Mouse (Mus musculus): ENCODE data around the gene Plscr3. TPM values are rescaled to one million over a fixed set of nuclear protein-coding genes. Genes with fewer than 3 reads are reported as not detected.

Gene Plscr3
- total RNA-seq, 2 experiments from 2014 or later: 9.6 to 13.0 TPM

DNA sequence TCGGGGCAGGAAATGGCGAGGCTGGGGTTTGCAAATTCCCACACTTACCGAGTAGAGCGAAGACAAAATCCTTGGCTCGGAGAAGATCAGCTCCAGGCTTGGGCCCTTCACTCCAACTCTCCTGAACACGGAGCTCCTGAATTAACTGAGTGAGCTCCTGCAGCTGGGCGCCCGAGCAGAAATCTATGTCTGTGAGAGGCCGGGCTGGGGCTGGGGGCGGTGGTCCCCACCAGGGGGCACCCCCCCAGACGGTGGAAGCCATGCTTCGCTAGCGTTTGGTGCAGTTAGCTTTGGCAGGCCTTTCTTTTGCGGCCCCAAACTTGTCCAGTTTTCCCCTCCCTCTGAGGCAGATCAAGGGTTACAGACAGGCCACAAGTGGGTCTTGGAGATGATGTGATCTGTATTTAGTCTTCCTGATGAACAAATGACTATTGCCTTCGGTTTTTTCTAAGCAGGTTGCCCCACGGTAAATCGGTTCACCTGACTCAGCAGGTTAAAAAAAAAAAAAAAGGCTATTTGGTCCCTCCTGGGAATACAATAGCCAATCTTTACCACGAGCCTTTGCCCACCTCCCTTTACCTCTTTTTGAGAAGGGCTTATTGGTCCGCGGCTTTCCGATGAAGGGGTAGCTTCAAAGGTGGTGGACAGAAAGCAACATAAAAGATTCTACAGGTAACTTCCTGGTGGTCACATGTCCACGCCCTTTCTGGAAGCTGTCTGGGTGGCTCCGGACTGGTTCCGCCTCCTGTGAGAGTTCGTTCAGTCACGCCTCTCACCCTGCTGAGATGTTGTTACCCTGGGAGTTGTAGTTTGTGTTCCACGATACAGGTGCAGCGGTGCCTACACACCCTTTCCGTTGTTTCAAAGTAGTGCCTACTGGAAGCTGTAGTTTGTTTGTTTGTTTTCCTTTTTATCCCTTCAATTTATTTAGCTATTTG, 40.9 kb upstream of the Plscr3 start, which contains the start of gene Tmem102:
Gene Tmem102 (minus strand): TSS at position 653 of the 938 bp plus-strand sequence.
- H3K27ac ChIP-seq: no peak within 1 kb of the TSS
- DNase-seq: no peak
- intact Hi-C loops (cut with DNase I): loop anchor here (2.0 to 5.0 kb wide), 3 partner anchors 32 to 123 kb away; partner anchors contain the start of genes Nlgn2 and Senp3
- TF ChIP-seq CTCF (IDR thresholded peaks at IDR 0.05): no peak
- peak within 1 kb of the TSS; percentile 78 for H3K4me3 ChIP-seq

- TF ChIP-seq CTCF (IDR thresholded peaks at IDR 0.05): peak; percentile 26
- Histone ChIP-seq H3K27ac (no peak overlapping the region), H3K4me3 (no peak overlapping the region)
- intact Hi-C loops (cut with DNase I): no loop called here
- no peak for DNase-seq
Observed at GRCm38 (mm10) chr11:69806378-69806777, 39.8 kb upstream of the Plscr3 start.

DNA sequence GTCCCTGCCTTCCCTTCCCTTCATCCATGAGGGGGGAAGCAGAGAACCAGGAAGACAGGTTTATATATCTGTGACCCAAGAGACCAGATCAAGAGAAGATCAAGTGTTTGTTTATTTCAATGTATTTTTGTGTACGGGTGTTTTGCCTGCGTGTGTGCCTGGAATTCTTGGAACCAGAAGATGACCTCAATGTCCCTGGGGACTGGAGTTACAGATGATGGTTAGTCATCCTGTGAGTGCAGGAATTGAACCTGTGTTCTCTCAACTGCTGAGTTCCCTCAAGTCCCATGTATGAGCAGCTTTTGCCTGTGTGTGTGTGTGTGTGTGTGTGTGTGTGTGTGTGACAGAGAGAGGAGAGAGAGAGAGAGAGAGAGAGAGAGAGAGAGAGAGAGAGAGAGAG, 38.5 kb upstream of the Plscr3 start:
- DNase-seq: no peak
- intact Hi-C loops (cut with DNase I): no loop called here
- TF ChIP-seq CTCF (IDR thresholded peaks at IDR 0.05): no peak
- no peak overlapping the region for H3K27ac ChIP-seq
- no peak overlapping the region for H3K4me3 ChIP-seq

GRCm38 (mm10) chr11:69810280-69810679, 35.9 kb upstream of the Plscr3 start:
- intact Hi-C loops (cut with DNase I): no loop called here
- DNase-seq: no peak
- no peak overlapping the region for H3K4me3 ChIP-seq
- no peak overlapping the region for H3K27ac ChIP-seq
- no peak for TF ChIP-seq CTCF (IDR thresholded peaks at IDR 0.05)

DNA sequence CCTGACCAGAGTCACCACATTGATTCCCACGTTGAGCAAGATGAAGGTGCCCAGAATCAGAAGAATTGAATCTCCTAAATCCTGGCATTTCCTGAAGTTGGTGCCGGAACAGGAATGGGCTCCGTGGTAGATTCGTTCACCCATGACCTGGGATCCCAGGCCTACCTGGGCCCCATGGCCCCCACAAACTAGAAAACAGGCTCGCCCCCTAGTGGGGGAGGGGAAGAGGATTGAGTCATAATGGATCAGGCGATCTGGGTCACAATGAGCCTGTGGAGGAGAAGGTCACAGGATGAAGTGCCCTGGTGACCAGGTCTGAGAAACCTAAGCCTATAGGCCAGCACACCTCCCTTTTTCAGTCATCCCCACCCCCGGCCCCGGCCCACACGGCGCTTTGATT, 31.0 kb upstream of the Plscr3 start, which contains the start of gene Gm39566:
Gene Gm39566 (minus strand): TSS at position 144 of the 400 bp plus-strand sequence.
- Histone ChIP-seq H3K27ac (no peak within 1 kb of the TSS), H3K4me3 (no peak within 1 kb of the TSS)
- no peak for DNase-seq
- intact Hi-C loops (cut with DNase I): no loop called here
- TF ChIP-seq CTCF (IDR thresholded peaks at IDR 0.05): 0 out of 2 replicates have a peak, but pooled peaks have one; percentile 2

DNA sequence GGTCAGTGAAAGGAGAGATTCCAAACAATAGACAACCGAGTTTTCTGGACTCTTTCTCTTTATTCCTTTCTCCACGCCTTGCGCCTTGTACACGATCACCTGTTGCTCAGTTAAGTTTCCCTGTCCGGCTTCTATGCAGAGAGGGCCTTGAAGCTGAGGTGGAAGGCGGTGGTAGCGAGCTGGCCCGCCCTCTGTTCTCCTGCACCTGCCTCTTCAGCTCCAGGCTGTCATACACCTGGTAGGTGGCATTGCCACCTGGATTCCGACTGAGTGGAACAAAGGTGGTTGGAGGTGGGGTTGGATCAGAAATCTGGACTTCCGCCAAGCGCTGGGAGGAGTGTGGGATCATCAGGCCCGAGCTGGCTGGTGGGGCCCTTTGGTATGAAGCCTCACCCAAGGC, 29.7 kb upstream of the Plscr3 start:
- no peak overlapping the region for H3K27ac ChIP-seq
- intact Hi-C loops (cut with DNase I): no loop called here
- DNase-seq: no peak
- H3K4me3 ChIP-seq: no peak overlapping the region
- no peak for TF ChIP-seq CTCF (IDR thresholded peaks at IDR 0.05)

GRCm38 (mm10) chr11:69818365-69818764, 27.8 kb upstream of the Plscr3 start, which contains the start of gene Spem2:
Gene Spem2 (minus strand): TSS chr11:69818465.
- no peak for TF ChIP-seq CTCF (IDR thresholded peaks at IDR 0.05)
- no peak within 1 kb of the TSS for H3K4me3 ChIP-seq
- no peak for DNase-seq
- intact Hi-C loops (cut with DNase I): no loop called here
- H3K27ac ChIP-seq: no peak within 1 kb of the TSS

DNA sequence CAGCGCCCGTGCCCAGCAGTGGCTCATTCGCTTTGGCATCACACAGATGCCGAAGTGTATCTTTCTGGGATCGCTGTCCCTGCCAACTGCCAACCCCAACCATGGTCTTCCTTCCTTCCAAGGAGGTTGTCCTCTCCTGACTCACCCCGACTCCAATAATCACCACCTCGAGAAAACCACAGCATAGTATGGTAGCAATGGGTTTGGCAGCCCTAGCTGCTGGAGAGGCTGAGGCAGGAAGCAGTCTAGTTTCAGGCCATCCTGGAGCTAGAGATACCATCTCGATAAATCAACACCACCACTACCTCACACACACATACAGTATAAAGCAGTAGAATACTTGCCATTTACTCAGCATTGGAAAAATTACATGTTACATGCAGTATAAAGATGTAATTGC, 27.3 kb upstream of the Plscr3 start:
- no peak for DNase-seq
- Histone ChIP-seq H3K27ac (no peak overlapping the region), H3K4me3 (no peak overlapping the region)
- intact Hi-C loops (cut with DNase I): no loop called here
- TF ChIP-seq CTCF (IDR thresholded peaks at IDR 0.05): no peak

DNA sequence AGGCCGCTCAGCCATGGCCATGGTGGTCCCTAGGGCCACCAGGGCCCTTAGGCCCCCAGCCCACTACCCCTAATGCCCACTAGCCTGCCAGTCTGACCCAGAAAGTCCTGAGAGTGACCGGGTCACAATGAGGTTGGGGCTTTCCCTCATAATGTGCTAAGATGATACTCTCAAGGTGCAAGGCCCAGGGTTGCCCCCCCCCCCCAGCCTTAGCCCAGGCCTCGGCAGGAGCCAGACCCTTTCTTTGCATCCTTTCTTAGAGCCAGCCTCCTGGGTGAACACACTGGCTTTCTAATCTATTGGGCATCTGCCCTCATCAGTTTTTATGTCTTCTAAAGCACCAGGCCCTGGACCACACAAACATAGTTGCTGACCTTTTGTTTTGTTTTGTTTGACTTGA, 24.1 kb upstream of the Plscr3 start, which contains the start of gene Spem1:
Gene Spem1 (minus strand): TSS at position 101 of the 400 bp plus-strand sequence.
- intact Hi-C loops (cut with DNase I): no loop called here
- TF ChIP-seq CTCF (IDR thresholded peaks at IDR 0.05): no peak

DNA sequence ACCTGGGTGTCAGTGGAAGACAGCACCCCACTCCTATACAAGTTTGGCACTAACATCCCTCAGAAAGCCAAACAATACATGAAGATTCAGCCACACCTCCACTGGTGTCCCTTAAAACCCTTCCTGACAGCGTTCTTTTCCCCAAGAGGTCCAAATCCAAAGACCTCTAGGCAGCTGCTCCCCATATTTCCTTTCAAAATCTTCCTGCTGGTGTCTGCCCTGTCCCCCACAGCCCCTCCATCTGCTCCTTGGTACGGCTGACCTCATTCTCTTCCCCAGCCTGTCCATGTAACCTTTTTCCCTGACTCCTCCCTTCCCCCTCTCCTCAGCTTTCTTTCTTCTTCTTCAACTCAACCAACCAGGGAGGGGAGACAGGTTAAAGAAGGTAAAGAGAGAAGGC, 22.7 kb upstream of the Plscr3 start:
- no peak for TF ChIP-seq CTCF (IDR thresholded peaks at IDR 0.05)
- intact Hi-C loops (cut with DNase I): no loop called here
- DNase-seq: no peak
- no peak overlapping the region for H3K4me3 ChIP-seq
- H3K27ac ChIP-seq: no peak overlapping the region

More for the DNA sequence above, 24.1 kb upstream of the Plscr3 start, which contains the start of gene Spem1:
- no peak within 1 kb of the TSS for H3K27ac ChIP-seq
- H3K4me3 ChIP-seq: no peak within 1 kb of the TSS
- no peak for DNase-seq

GRCm38 (mm10) chr11:69828832-69829231, 17.3 kb upstream of the Plscr3 start:
- DNase-seq: no peak
- intact Hi-C loops (cut with DNase I): no loop called here
- no peak overlapping the region for H3K4me3 ChIP-seq
- TF ChIP-seq CTCF (IDR thresholded peaks at IDR 0.05): no peak
- no peak overlapping the region for H3K27ac ChIP-seq

DNA sequence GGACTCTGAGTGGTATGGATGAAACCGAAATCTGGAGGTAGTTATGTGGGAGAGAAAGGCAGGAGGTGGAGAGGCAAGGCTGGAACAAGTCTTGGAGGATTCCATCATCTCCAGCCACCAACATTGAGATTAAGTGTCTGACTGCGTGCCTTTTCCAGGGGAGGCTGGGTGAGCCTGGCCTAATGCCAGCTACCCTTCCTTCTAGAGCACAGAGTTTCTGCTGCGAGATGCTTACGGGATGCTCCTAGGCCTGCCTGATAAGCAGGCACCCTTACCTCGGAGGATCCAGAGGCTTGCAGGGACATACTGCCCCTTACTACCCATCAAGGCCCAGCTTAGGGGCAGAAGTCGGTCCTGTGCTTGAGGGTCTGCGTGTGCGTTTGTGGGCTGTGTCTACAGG, 12.6 kb upstream of the Plscr3 start:
- DNase-seq: no peak
- Histone ChIP-seq H3K4me3 (peak overlapping the region; percentile 60), H3K27ac (no peak overlapping the region)
- TF ChIP-seq CTCF (IDR thresholded peaks at IDR 0.05): no peak
- intact Hi-C loops (cut with DNase I): no loop called here

DNA sequence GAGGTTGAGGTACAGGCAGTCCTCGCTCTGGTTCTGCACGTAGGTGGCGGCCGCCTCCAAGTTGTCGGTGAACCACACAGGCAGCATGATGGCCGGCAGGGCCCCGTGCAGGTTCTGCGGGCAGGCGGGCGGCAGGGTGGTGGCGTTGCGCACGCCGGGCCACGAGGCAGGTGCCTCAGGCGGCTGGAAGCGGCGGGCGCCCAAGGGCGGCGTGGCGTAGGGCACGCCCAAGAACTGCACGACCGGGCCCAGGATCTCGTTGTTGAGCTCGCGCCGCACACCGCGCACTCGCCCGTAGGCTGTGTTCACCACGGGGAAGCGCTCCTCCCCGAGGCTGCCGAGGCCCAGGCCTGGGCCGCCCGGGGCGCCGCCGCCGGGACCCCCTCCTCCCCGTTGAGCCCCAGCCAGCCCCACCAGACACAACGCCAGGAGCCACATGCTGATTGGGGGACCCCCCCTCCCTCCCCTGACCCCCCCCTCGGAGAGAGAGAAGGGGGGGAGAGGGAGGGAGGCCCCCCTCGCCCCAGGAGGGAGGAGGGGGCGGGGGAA, 12.1 kb upstream of the Plscr3 start:
- intact Hi-C loops (cut with DNase I): no loop called here
- no peak for TF ChIP-seq CTCF (IDR thresholded peaks at IDR 0.05)
- DNase-seq: peak; percentile 49
- peak overlapping the region; percentile 60 for H3K4me3 ChIP-seq
- no peak overlapping the region for H3K27ac ChIP-seq

All from gastrocnemius, adult 2 months (tissue).